Mouse (Mus musculus) lung, postnatal 36 days (tissue): Measurements from ENCODE around the gene Fgd2.
A peak's percentile ranks its signal among the peaks of the same experiment; 100 is the strongest.
"Not testable (repeated sequence)": the region's sequence is repeated elsewhere in the genome, so short reads cannot be mapped to it uniquely, and the experiment has no call there.

Experiments used
- DNase-seq: peaks from one replicate; pipeline ENCODE4 v3.0.0; 2022; ENCODE audit warnings: mixed read lengths

Fgd2 gene

GRCm38 (mm10) chr17:29368726-29369125 is 8.0 kb downstream of the Fgd2 start:
- peak; percentile 73 for DNase-seq

GRCm38 (mm10) chr17:29370984-29371723 is 10.4 kb downstream of the Fgd2 start:
- peak; percentile 97 for DNase-seq

- DNase-seq, result no peak
Measured at GRCm38 (mm10) chr17:29375871-29376270, 15.2 kb downstream of the Fgd2 start.

GRCm38 (mm10) chr17:29378056-29378455 is 17.3 kb downstream of the Fgd2 start:
- DNase-seq, result no peak

- no peak for DNase-seq
Measured at GRCm38 (mm10) chr17:29380241-29380640, 19.5 kb downstream of the Fgd2 start.

- DNase-seq, result peak; percentile 92
Measured at GRCm38 (mm10) chr17:29381472-29381871, 20.8 kb downstream of the Fgd2 start.

GRCm38 (mm10) chr17:29382417-29382816 is 21.7 kb downstream of the Fgd2 start:
- DNase-seq, result no peak

GRCm38 (mm10) chr17:29383923-29384322 is 23.2 kb downstream of the Fgd2 start:
- no peak for DNase-seq

GRCm38 (mm10) chr17:29384850-29385438 is 24.2 kb downstream of the Fgd2 start:
- peak; percentile 74 for DNase-seq

- DNase-seq, result no peak
Measured at GRCm38 (mm10) chr17:29385746-29386145, 25.0 kb downstream of the Fgd2 start.

GRCm38 (mm10) chr17:29388978-29389377 is 28.3 kb downstream of the Fgd2 start:
- DNase-seq, result no peak

GRCm38 (mm10) chr17:29391280-29391679 is 30.6 kb downstream of the Fgd2 start:
- no peak for DNase-seq

GRCm38 (mm10) chr17:29393335-29394089 is 32.8 kb downstream of the Fgd2 start:
- peak; percentile 71 for DNase-seq

GRCm38 (mm10) chr17:29394106-29394760 is 33.5 kb downstream of the Fgd2 start:
- peak; percentile 56 for DNase-seq

GRCm38 (mm10) chr17:29394761-29395160 is 34.0 kb downstream of the Fgd2 start:
- not testable (repeated sequence) for DNase-seq

GRCm38 (mm10) chr17:29395381-29395780 is 34.7 kb downstream of the Fgd2 start:
- peak; percentile 74 for DNase-seq

GRCm38 (mm10) chr17:29396056-29396799 is 35.5 kb downstream of the Fgd2 start:
- peak; percentile 7 for DNase-seq

- DNase-seq, result peak; percentile 88
Measured at GRCm38 (mm10) chr17:29396821-29397242, 36.1 kb downstream of the Fgd2 start.

GRCm38 (mm10) chr17:29397480-29398433 is 37.0 kb downstream of the Fgd2 start:
- peak; percentile 91 for DNase-seq

- DNase-seq, result no peak
Measured at GRCm38 (mm10) chr17:29398434-29399026, 37.8 kb downstream of the Fgd2 start.
